Mouse (Mus musculus) embryonic facial prominence, embryonic 10.5 days (tissue): ENCODE data around the gene Nppa. TPM values are rescaled to one million over a fixed set of nuclear protein-coding genes. Genes with fewer than 3 reads are reported as not detected.
A peak's percentile ranks its signal among the peaks of the same experiment; 100 is the strongest.
"Not testable (repeated sequence)": the region's sequence is repeated elsewhere in the genome, so short reads cannot be mapped to it uniquely, and the experiment has no call there.

Experiments
- DNase-seq: peaks from one replicate; pipeline ENCODE4 v3.0.0-alpha.2; 2017; ENCODE audit warnings: low spot score
- H3K27ac ChIP-seq: fragments of 300-500 bp; sonication (generic); replicated peaks from 2 replicates; pipeline ENCODE4 v1.5.1; 2016; ENCODE audit warnings: mild to moderate bottlenecking
- H3K27me3 ChIP-seq: fragments of 300-500 bp; sonication (generic); replicated peaks from 2 replicates; pipeline ENCODE4 v1.6.1; 2016; ENCODE audit warnings: low read depth, mild to moderate bottlenecking; ENCODE audit not compliant: poor library complexity, severe bottlenecking
- H3K36me3 ChIP-seq: fragments of 300-500 bp; sonication (generic); replicated peaks from 2 replicates; pipeline ENCODE4 v1.6.1; 2016; ENCODE audit warnings: mild to moderate bottlenecking, moderate library complexity
- H3K4me1 ChIP-seq: fragments of 300-500 bp; sonication (generic); 2 replicates; pipeline ENCODE4 v1.6.1; 2016
- H3K4me3 ChIP-seq: fragments of 300-500 bp; sonication (generic); 2 replicates; pipeline ENCODE4 v1.5.1; 2016; ENCODE audit warnings: mild to moderate bottlenecking, moderate library complexity
- H3K9me3 ChIP-seq: fragments of 300-500 bp; sonication (generic); 2 replicates; pipeline ENCODE4 v1.6.1; 2016; ENCODE audit warnings: mild to moderate bottlenecking
- WGBS: fragments of 180-500 bp; shearing (Covaris S2); methylation state at CpG from one replicate; pipeline ENCODE4 v1.1.7; 2016; 5-methylcytosine and 5-hydroxymethylcytosine counted together
- polyA plus RNA-seq: library from polyadenylated mRNA; unstranded; fragments of >200 nt; fragmentation: Nextera tagmentation; extraction: Ambion mirVana; gene quantifications from 2 replicates; pipeline ENCODE4 v1.2.1, GENCODE M21; 2016

Nppa gene
- polyA plus RNA-seq, 1 experiment from 2014 or later, result 0.20 TPM

GRCm38 (mm10) chr4:148041611-148042191 lies 41.2 kb downstream of the Nppa start:
- Histone ChIP-seq H3K27ac (peak overlapping the region; percentile 89), H3K36me3 (peaks cover 51% of the 10 kb centered on the region), H3K27me3 (no peaks in the 10 kb centered on the region), H3K4me3 (peak overlapping the region; percentile 94), H3K4me1 (peaks cover 52% of the 10 kb centered on the region), H3K9me3 (no peaks in the 10 kb centered on the region)
- WGBS, result 4% methylated on average over 16 of the region's 16 CpGs
- DNase-seq, result no peak

DNA sequence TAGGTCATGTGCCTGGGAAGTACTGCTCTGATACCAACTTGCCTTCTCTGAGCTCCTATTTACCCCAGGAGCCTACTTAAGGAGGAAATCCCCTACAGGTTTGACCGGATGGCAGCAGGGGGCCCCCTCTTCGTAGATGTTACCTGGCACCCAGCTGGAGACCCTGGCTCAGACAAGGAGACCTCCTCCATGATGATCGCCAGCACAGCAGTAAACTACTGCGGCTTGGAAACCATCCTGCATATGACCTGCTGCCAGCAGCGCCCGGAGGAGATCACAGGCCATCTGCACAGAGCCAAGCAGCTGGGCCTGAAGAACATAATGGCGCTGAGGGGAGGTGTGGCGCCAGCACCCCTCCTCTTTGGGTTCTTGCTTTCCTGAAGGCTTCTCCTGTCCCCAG lies 42.8 kb downstream of the Nppa start:
- 88% methylated on average over 8 of the region's 8 CpGs for WGBS
- H3K27me3 ChIP-seq, H3K4me3 ChIP-seq, H3K9me3 ChIP-seq, DNase-seq, H3K27ac ChIP-seq: not testable (repeated sequence)
- Histone ChIP-seq H3K4me1 (peaks cover 43% of the 10 kb centered on the region), H3K36me3 (peaks cover 58% of the 10 kb centered on the region)

DNA sequence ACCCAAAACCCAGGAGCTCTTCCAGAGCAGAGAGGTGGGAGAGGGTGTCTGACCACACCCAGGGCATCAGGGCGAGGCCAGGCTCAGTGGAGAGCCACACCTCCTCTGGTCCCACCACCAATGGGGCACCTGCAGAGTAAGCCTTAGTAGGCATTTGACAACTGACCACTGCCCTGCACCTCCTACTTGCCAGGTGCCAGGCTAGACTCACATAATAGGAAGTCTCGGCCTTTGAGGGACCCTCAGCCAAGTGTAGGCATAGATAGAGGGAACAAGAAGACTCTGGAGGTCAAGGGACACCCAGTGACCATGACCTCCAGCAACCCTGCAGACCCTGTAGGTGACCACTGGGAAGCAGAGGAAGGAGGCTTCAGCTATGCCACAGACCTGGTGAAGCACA lies 43.6 kb downstream of the Nppa start:
- Histone ChIP-seq H3K27ac (no peak overlapping the region), H3K9me3 (no peaks in the 10 kb centered on the region), H3K4me1 (peaks cover 42% of the 10 kb centered on the region), H3K27me3 (no peaks in the 10 kb centered on the region), H3K4me3 (no peak overlapping the region), H3K36me3 (peaks cover 66% of the 10 kb centered on the region)
- no peak for DNase-seq
- WGBS, result 83% methylated on average over 2 of the region's 2 CpGs

GRCm38 (mm10) chr4:148046450-148047031 lies 46.0 kb downstream of the Nppa start:
- Histone ChIP-seq H3K4me3 (no peak overlapping the region), H3K27ac (0 out of 2 replicates have a peak overlapping the region, but pooled peaks have one; percentile 15), H3K27me3 (no peaks in the 10 kb centered on the region), H3K36me3 (peaks cover 90% of the 10 kb centered on the region), H3K9me3 (no peaks in the 10 kb centered on the region), H3K4me1 (peaks cover 18% of the 10 kb centered on the region)
- WGBS, result 77% methylated on average over 4 of the region's 4 CpGs
- DNase-seq, result no peak

- H3K4me1 ChIP-seq, H3K27me3 ChIP-seq, H3K4me3 ChIP-seq, H3K9me3 ChIP-seq, DNase-seq, H3K27ac ChIP-seq: not testable (repeated sequence)
- peaks cover 98% of the 10 kb centered on the region for H3K36me3 ChIP-seq
- 91% methylated on average over 3 of the region's 3 CpGs for WGBS
Measured at GRCm38 (mm10) chr4:148050396-148050914, 49.9 kb downstream of the Nppa start.

- H3K36me3 ChIP-seq, result peaks cover 99% of the 10 kb centered on the region
- H3K4me3 ChIP-seq, result no peak overlapping the region
- H3K4me1 ChIP-seq, result no peaks in the 10 kb centered on the region
- DNase-seq, result no peak
- H3K27me3 ChIP-seq, result no peaks in the 10 kb centered on the region
- no peak overlapping the region for H3K27ac ChIP-seq
- no peaks in the 10 kb centered on the region for H3K9me3 ChIP-seq
- WGBS, result 93% methylated on average over 13 of the region's 13 CpGs
Measured at GRCm38 (mm10) chr4:148051046-148051776, 50.7 kb downstream of the Nppa start.

Other genes with a start within 250 kb of the Nppa start
- gene Zfp984, start 190.9 kb upstream of the Nppa start, polyA plus RNA-seq, result 6.3 and 7.7 TPM in 2 replicates
- 4.2 and 5.8 TPM in 2 replicates for gene Zfp933, start 152.4 kb upstream of the Nppa start, polyA plus RNA-seq
- gene Miip, start 131.9 kb upstream of the Nppa start, polyA plus RNA-seq, result 64.2 and 66.1 TPM in 2 replicates
- 14.8 and 15.5 TPM in 2 replicates for gene Fv1, start 131.7 kb upstream of the Nppa start, polyA plus RNA-seq
- gene Mfn2, start 96.0 kb upstream of the Nppa start, polyA plus RNA-seq, result 38.2 and 38.6 TPM in 2 replicates
- gene Plod1, start 64.0 kb upstream of the Nppa start, polyA plus RNA-seq, result 30.9 and 31.0 TPM in 2 replicates
- 10.6 and 12.2 TPM in 2 replicates for gene 2510039O18Rik, start 59.8 kb upstream of the Nppa start, polyA plus RNA-seq
- 0.20 TPM in 1 of 2 replicates, not detected in the other for gene Nppb, start 14.9 kb upstream of the Nppa start, polyA plus RNA-seq
- gene Clcn6, start 38.1 kb downstream of the Nppa start, polyA plus RNA-seq, result 10.3 and 12.0 TPM in 2 replicates
- 25.2 and 25.4 TPM in 2 replicates for gene Mthfr, start 38.4 kb downstream of the Nppa start, polyA plus RNA-seq
- 13.2 and 14.8 TPM in 2 replicates for gene Agtrap, start 87.3 kb downstream of the Nppa start, polyA plus RNA-seq
- gene Mad2l2, start 129.7 kb downstream of the Nppa start, polyA plus RNA-seq, result 63.3 and 67.3 TPM in 2 replicates
- gene Draxin, start 130.0 kb downstream of the Nppa start, polyA plus RNA-seq, result 1.5 and 2.4 TPM in 2 replicates
- gene Fbxo6, start 151.4 kb downstream of the Nppa start, polyA plus RNA-seq, result 8.3 and 10.6 TPM in 2 replicates
- 18.0 and 21.3 TPM in 2 replicates for gene Fbxo44, start 159.8 kb downstream of the Nppa start, polyA plus RNA-seq
- 0.82 and 1.1 TPM in 2 replicates for gene Fbxo2, start 159.9 kb downstream of the Nppa start, polyA plus RNA-seq